Mouse (Mus musculus) heart, postnatal 14 days (tissue): Measurements from ENCODE around the gene Sltm. TPM values are rescaled to one million over a fixed set of nuclear protein-coding genes. Genes with fewer than 3 reads are reported as not detected.

Experiments
- DNase-seq, 2 experiments: peaks; one replicate each; pipeline ENCODE4 v3.0.0; 2021 to 2022
- intact Hi-C: fragments of 180-260 bp; cut with DNase I; formaldehyde crosslinking; loops from one replicate; pipeline ENCODE4 v1.15.1; 2025
- long read RNA-seq, 2 experiments: library from polyadenylated mRNA; stranded (forward); transcript quantifications; one replicate each; pipeline ENCODE4 v2.0.0; 2021
- total RNA-seq, 2 experiments: library from RNA; stranded (reverse); gene quantifications; 2 replicates each; pipeline ENCODE4 v1.2.3; 2021

Gene Sltm
- 10 to 100 TPM; 27.1 to 30.8 TPM for total RNA-seq
- long read RNA-seq, experiment 1, transcript Sltm-201 (21 exons, 3,691 nt) = major isoform, 12 of 43 reads
- long read RNA-seq, experiment 1, transcript Sltm-206 (21 exons, 3,755 nt) = minor isoform, 8 of 43 reads
- long read RNA-seq, experiment 1, partial matches to known transcripts = 1 of 43 reads
- long read RNA-seq, experiment 1, other reads (novel, unspliced or antisense) = 20 of 43 reads
- long read RNA-seq, experiment 2, transcript Sltm-206 (21 exons, 3,755 nt) = minor isoform, 5 of 31 reads
- long read RNA-seq, experiment 2, transcript Sltm-201 (21 exons, 3,691 nt) = major isoform, 10 of 31 reads
- long read RNA-seq, experiment 2, partial matches to known transcripts = 2 of 31 reads
- long read RNA-seq, experiment 2, other reads (novel, unspliced or antisense) = 14 of 31 reads

DNA sequence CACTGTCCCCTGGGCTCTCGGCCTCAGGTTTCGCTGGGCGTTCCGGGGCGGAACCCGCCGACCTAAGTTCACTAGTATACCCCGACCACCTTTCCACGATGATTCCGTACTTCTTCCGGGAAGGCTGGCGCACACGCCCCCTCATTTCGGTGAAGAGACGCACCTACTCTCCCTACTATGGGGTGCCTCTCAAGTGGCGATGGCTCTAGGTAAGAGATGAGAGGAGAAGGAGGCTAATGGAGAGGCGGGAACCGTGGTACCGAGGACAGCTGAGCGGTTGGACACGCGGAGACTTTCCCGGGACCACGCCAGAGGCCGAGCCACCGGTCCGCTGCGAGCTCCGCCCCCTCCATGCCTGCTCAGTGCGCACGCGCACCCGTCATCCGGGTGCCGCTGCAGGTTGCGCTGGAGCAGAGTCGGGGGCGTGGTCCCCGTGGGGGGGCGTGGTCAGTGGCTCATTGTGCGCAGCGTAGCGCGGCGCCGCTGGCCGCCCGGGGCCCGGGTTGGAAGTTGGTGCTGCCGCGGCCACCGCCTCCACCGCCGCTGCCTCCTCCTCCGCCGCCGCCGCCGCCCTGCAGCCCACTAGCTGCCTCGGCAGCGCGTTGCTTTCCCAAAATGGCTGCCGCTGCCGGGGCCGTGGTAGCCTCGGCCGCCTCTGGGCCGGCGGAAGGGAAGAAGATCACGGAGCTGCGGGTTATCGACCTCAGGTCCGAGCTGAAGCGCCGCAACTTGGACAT lies at the start of gene Sltm:
Gene Sltm, plus strand, starts transcription at position 450 of the 737 bp plus-strand sequence.
- intact Hi-C loops = no loop called here
- DNase-seq = peak; percentile 100

- intact Hi-C loops = no loop called here
These were observed 49.5 kb upstream of the Sltm start for GRCm38 (mm10) chr9:70493038-70493437.

GRCm38 (mm10) chr9:70496990-70497389 lies 45.6 kb upstream of the Sltm start:
- intact Hi-C loops = no loop called here
- DNase-seq = no peak

More at GRCm38 (mm10) chr9:70493038-70493437, 49.5 kb upstream of the Sltm start:
- DNase-seq = no peak

- no peak for DNase-seq
- intact Hi-C loops = loop anchor here (10.0 kb wide), 1 partner anchor 298 kb away; the partner anchor contains the start of gene Myo1e
These were observed 40.1 kb upstream of the Sltm start for GRCm38 (mm10) chr9:70502284-70503014.

DNA sequence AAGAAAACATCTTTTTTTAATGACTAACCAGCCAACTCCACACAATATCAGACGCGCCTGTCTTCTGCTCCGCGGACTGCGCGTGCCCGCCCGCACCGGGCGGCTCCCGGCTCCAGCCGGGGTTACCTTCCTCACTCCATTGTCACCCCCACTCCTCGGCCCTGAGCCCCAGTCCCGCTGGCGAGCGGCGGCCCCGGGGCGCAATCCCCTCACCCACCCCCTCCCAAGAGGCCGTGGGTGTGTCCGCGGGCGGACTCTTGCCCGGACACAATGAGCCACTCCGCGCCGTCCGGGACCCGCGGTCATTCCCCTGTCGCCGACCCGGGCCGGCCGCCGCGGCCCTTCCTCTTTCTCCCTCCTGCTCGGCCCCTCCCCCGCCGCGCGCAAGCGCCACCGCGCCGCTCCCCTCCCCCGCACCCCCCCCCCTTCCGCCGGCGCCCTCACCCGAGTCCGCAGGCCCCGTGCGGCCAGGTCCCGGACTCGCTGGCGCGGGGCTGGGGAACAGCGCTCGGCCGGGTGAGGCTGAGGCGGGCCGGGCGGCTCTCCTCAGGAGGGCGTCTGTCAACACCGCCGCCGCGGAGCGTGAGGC lies 39.4 kb upstream of the Sltm start:
- DNase-seq = peak; percentile 73 to 81
- intact Hi-C loops = loop anchor here (10.0 kb wide), 1 partner anchor 298 kb away; the partner anchor contains the start of gene Myo1e

- peak; percentile 98 to 99 for DNase-seq
- intact Hi-C loops = loop anchor here (10.0 kb wide), 1 partner anchor 299 kb away; the partner anchor contains the start of gene Myo1e
These were observed 38.9 kb upstream of the Sltm start, which contains the start of gene Rnf111 for GRCm38 (mm10) chr9:70503626-70504041. TSS of gene Rnf111 (minus strand) at chr9:70503725.

DNA sequence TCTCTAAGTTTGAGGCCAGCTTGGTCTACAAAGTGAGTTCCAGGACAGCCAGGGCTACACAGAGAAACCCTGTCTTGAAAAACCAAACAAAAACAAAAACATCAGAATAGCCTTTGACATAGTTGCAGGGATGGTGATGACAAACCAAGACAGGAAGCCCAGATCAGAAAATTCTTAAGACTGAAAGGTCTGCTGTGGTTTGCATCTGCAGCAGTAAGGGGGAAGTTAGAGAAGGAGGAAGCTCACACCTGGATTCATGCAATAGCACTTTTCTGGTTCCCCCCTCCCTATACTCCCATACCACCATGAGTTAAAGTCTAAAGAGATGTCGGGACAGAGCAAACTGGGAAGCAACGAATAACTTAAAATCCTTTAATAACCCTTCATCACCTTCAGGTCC lies 36.4 kb upstream of the Sltm start:
- DNase-seq = no peak
- intact Hi-C loops = loop anchor here (10.0 kb wide), 1 partner anchor 301 kb away; the partner anchor contains the start of gene Myo1e

- DNase-seq = no peak
- intact Hi-C loops = loop anchor here (10.0 kb wide), 1 partner anchor 302 kb away; the partner anchor contains the start of gene Myo1e
These were observed 35.8 kb upstream of the Sltm start for GRCm38 (mm10) chr9:70506787-70507186.

DNA sequence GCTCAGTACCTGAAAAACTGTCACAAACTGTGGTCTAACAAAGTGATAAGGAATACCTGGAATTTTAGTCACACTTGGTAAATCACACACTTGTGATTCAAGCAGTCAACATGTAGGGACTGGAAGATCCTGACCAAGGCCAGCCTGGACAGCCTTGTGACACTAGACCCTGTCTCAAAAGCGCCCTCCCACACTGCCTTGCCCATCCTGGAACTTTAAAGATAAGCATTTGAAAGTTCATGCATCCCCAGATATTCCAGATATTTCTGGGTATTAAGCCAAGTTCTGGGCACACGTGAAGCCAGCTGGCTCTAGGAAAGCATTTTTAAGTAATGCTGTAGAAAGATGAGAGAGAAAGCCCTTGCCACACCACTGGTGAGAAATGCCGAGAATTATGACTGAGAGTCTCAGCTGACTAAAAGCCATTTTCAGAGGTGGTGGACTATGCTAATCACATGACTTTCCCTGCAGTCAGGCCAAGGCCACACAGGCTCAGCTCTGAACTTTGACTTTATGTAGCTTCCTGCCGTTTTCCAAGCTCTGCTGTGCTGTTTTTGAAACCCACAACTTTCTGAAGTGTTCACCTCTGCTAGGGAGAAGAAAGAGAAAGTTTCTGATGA lies 32.5 kb upstream of the Sltm start:
- intact Hi-C loops = loop anchor here (10.0 kb wide), 2 partner anchors 305 to 405 kb away; partner anchors contain the start of gene Myo1e
- peak in 1 of 2 experiments; percentile 16 for DNase-seq

DNA sequence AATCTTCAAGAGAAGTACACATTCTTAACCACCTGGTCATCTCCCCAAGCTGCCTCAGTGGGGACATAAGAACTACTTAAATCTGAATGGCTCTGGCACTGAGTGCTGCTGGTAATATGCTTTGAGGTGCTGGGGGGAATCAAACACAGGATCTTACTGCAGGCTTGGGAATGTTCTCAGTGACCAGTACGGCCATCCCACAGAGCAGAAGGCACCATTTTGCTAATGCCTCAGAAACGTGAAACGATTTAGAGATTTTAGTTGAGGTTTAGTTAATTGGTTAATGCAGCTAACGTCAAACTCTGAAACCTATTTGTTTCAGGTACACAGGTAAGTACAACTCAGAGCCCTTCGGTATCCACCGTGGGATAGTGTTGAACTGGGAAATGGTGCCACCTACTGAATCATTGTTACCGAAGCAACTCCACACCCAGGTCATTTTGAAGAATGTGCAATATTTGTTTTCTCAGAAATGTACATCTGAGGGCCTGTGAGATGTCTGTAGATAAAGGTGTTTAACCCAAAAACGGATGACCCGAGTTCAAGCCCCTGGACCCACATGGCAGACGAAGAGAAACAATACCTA lies 31.5 kb upstream of the Sltm start:
- peak; percentile 3 to 17 for DNase-seq

DNA sequence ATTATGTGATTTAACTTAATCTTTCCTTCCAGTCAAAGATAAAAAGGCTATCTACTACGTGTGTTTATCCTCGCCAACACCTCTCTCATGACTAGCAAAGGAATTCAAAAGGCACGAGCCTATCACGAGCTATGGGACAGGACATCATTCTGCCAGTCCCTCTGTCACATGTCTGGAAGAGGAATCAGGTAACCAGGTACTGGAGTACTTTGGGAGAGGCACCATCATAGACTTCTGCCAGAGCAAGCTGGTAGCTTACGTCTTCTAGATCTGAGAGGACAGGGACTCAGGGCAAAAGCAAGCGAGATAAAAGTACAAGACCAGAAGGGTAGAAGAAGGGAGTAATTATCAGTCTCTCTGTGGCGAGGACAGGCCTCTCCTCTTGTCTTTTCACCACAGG lies 30.9 kb upstream of the Sltm start:
- intact Hi-C loops = loop anchor here (10.0 kb wide), 1 partner anchor 407 kb away; no protein-coding TSS in a partner anchor
- no peak for DNase-seq

More for the DNA sequence above, 31.5 kb upstream of the Sltm start:
- intact Hi-C loops = loop anchor here (10.0 kb wide), 1 partner anchor 406 kb away; no protein-coding TSS in a partner anchor

DNA sequence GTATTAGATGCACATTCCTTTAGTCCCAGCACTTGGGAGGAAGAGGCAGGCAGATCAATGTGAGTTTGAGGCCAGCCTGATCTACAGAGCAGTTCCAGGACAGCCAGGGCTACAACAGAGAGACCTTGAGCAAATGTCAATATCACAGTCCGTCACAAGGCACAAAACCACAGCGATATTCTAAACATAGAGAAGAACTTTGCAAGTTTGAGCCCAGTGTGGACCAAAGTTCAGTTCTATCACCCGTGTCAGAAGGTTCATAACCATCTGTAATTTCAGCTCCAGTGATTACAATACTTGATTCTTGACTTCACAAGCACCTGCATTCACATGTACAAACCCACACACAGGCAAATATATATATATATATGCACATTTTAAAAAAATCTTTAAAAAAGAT lies 21.9 kb upstream of the Sltm start:
- intact Hi-C loops = no loop called here
- no peak for DNase-seq

DNA sequence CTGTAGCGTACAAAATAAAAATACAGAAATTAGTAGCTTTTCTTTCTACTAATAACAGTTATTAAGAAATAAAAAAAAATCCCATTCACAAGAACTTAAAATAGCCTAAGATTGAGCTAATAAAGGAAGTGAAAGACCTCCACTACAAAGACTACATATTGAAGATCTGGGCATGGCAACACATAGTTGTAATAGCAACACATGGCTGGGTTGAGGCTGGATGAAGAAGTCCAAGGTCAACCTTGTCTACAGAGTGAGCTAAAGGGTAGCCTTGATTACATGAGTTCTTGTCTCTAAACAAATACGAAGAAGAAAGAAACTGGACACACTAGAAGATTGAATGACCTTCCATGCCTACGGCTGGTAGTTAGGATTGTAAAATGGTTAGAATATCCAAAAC lies 18.7 kb upstream of the Sltm start:
- intact Hi-C loops = no loop called here
- DNase-seq = no peak

DNA sequence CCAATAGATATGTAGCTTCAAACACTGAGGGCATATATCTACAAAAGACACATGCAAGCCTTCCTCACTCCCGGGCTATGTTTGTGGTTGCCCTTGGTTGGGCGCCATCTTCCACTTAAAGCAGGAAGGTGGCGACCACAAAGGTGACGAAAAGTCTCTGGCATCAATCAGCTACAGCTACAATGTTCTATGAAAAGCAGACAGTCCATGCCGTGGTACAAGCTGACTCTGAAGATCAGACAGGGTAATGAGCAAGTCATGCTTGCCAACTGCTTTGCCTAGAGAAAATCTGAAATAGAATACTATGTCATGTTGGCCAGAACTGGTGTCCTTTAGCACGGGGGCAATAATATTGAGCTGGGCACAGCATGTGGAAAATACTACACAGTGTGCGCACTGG lies 18.2 kb upstream of the Sltm start:
- peak; percentile 56 to 78 for DNase-seq
- intact Hi-C loops = no loop called here

DNA sequence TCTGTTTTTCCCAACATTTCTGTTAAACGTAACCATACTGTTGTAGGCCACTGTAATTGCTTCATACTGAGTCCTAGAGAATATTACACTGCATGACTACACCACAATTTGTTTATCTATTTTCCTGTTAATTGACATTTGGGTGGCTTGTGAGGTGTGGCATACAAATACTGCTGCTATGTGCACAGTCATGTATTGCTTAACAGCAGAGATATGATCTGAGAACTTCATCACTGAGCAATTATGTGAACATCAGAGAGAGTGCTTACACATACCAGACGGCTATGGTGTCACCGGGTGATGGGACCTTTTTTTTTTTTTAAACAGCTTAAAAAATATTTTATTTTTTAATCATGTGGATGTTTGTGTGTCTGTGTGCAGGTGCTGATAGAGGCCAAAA lies 9.2 kb upstream of the Sltm start:
- intact Hi-C loops = no loop called here
- no peak for DNase-seq

GRCm38 (mm10) chr9:70541584-70541983 lies 970 bp upstream of the Sltm start:
- no peak for DNase-seq
- intact Hi-C loops = no loop called here

DNA sequence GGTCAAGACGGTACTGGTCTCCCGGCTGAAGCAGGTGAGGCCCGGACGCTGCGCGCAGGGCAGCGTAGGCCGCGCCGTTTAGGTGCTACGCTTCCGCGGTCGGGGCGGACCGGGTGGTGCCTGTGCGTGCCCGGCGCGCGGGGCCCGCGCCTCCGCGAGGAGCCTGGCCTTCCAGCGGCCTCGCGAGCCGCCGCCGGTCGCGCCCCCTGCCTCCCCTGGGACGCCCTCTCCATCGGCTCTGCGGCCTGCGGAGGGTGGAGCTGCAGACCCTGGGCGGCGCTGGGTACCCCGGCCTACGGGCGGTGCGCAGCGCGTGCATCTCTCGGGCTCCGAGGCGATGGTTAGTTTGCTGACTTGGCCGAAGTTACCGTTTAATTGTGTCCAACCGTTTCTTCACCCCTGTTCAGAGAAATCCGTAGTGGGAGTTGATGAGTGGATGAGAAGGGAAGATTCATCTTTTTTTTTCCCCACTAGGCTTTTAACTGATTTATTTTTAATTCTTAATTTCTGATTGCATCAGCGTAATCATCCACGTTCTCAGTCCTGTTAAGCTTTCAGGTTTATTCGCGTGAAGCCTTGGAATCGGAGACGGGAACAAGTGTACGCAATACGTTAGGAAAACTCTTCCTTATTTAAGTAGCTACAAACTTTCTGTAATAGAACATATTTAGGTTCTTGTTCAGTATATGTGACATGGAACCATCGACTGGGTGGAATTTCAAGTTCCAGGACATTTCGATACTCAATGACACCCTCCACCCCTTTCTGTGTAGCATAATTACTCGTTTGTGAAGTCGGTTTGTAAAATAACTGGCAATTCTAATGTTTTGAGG lies 710 bp downstream of the Sltm start:
- peak; percentile 72 to 79 for DNase-seq
- intact Hi-C loops = no loop called here

DNA sequence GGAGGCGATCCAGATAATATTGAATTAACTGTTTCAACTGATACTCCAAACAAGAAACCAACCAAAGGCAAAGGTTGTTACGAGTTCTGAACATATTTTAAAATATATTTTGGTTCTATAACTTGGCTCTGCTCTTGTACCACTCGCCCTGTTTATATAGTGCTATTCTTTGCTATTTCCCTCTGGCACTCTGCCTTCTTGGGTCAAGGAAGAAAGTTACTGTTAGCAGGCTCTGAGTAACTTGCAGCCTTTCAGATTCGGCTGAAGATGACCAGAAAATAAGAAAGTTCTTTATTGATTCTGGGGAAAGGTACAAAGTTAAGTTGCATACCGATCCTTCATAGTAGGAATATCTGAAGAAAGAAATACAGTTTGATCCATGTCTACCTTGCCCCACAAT lies 1.4 kb downstream of the Sltm start:
- no peak for DNase-seq
- intact Hi-C loops = no loop called here
